Mouse (Mus musculus) brain, embryonic 14.5 days (tissue): ENCODE measurements at regions not wholly inside any gene's neighbourhood (a gene's known extent, or its start where the extent isn't known, plus 50 kb on each side); places are given as distances from the start of the nearest gene placed in this dataset.
A peak's percentile ranks its signal among the peaks of the same experiment; 100 is the strongest.

Experiments used
- DNase-seq: peaks from one replicate; pipeline ENCODE4 v3.0.0-alpha.2; 2011; ENCODE audit warnings: low read depth
- CTCF ChIP-seq: fragments of 200-500 bp; IDR thresholded peaks from 2 replicates; pipeline ENCODE4 v1.5.1; 2012; ENCODE audit warnings: inconsistent platforms, mild to moderate bottlenecking, moderate library complexity, borderline replicate concordance; ENCODE audit not compliant: insufficient read depth, insufficient read length; ENCODE audit errors: extremely low read depth
- POLR2A ChIP-seq: fragments of 200-500 bp; IDR thresholded peaks from 2 replicates; pipeline ENCODE4 v1.6.1; 2012; ENCODE audit warnings: mild to moderate bottlenecking, inconsistent platforms, borderline replicate concordance; ENCODE audit not compliant: poor library complexity, insufficient read depth, insufficient read length, severe bottlenecking; ENCODE audit errors: extremely low read depth

DNA sequence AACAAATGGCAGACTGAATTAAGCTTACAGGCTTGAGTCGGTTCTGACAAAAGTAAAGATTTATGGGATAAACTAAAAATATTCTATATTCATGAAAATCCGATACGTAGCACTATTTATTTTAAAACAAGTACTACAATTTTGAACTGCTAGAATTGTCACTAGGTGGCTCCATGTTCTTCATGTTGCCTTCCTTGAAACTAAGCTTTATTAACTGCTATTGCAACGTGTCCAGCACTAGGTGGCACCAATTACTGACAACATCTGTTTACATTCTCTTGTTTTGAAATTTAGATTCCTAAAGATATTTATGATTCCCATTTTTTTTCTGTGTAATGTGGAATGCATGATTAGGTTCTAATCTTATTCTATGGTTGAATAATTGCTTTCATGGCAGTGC lies 60.1 kb downstream of the Fam47c start:
- DNase-seq: peak; percentile 55
- TF ChIP-seq CTCF (no peak), POLR2A (no peak)
